Mouse (Mus musculus) lung, postnatal 10 days (tissue): ENCODE measurements at regions not wholly inside any gene's neighbourhood (a gene's known extent, or its start where the extent isn't known, plus 50 kb on each side); places are given as distances from the start of the nearest gene placed in this dataset.

Experiments
- DNase-seq: peaks from one replicate; pipeline ENCODE4 v3.0.0; 2021

DNA sequence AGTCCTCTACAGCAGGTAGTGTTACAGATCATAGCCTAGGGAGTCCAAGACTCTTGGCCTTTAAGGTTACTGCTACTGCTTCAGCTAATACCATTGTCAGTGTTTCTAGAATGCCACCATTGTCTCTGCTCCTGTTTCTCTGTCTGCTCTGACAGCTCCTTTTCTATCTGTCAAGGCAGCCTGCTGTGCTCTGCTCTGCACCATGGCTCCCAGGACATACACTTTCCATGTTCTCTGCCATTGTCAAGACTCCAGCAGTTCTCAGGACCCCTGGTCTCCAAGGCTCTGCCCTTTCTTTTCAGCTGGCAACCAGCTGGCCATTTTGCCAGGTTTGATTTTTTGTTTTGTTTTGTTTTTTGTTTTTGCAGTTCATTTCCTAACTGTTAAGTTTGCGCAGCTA lies 208.7 kb downstream of the Otol1 start:
- no peak for DNase-seq

DNA sequence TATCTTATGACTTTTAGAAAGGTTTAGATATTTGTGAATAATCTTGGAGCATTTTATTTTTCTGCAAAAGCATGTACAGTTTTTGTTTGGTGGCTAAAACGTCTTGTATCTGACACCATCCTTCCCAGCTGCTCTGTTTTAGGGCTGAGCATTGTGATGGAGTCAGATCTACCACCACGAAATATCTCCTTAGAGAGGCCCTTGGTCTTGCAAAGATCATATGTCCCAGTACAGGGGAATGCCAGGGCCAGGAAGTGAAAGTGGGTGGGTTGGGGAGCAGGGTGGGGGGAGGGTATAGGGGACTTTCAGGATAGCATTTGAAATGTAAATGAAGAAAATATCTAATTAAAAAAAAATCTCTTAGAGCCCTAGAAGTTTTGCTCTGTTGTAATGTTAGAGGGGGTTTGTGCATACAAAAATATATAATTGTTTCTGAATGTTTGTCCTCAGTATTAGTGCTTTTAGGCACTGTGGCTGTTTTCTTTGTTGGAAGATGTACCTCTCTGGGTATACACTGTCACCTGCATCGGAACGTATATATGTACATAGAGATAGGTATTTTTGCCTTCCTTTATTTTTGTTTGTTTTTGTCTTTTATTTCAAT lies 211.4 kb downstream of the Otol1 start:
- no peak for DNase-seq

DNA sequence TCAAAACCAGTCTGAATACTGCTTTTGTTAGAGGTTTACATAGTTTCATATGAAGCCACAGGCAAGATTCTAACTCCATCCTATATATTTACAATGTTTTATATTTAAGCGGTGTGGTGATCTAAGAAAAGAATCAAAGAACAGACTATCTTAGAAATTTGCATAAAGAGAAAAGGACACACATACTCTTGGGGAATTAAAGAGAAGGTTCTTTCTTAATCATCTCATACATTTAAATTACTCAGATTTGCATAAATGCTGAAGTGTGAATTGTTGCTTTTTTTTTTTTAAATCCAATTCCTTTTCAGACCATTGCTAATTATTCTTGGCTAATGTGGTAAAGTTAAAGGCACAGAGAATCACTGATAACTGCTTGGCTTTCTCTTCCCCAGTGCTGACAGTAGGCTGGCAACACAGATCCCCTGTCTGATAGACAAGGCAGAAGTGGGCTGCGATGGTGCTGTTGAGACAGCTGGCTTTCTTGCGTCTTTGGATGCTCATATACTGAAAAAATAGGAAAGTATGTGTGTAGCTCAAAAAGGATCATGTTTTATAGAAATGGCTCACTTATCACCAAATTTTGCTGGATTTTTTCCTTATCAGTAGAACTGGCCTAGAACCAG lies 216.1 kb downstream of the Otol1 start:
- DNase-seq, result no peak

DNA sequence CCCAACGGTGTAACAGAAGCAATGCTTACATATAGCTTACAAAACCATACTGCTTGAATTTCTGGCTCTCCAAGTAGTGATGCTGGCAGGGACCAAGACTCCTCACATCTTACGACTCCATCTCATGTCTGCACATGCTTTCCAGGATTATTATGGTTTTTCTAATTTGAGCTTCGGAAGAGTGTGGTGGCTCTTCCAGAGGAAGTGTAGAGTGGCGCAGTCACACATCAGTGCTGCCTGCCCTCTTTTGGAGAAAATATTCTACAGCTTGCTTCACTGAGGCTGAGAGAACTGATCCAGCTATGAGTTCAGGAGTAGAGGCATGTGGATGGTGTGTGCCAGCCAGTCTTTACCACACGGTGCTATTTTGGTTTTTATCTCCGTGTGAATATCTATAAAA lies 217.4 kb downstream of the Otol1 start:
- DNase-seq, result no peak

DNA sequence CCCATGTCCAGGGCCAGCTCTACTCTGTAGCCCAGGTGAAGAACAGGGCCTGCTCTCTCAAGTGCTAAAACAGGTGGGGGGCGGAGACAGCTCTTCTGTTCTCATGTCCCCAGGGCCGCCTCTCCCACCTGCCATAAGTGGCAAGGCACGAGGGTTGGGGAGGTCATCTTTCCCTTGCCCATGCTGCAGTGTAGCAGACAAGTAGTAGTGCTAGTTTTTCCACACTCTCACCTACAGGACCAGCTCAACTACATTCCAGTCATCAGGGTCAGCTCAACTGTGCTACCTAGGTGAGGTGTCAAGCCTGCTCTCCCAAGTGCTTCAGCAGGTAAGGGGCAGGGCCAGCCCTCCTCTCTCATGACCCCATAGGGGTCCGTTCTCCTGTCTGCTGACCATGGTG lies 219.8 kb downstream of the Otol1 start:
- no peak for DNase-seq

DNA sequence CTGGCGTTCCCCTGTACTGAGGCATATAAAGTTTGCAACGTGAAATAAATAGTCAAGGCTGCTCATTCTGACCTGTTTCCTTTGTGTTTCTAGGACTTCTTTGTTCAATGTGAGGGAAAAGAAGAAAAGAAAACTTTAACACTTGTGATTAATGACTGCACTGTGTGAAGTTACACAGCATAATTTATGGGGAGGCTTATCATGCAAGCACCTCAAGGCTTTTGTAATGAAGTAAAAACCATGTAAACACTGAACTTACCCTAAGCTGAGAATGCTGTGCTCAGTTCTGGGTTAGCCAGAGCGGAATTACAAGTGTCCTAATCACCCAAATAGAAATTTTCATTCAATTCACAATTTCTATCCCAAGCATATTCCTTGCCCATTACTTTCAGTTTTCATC lies 241.2 kb downstream of the Otol1 start:
- DNase-seq, result no peak

DNA sequence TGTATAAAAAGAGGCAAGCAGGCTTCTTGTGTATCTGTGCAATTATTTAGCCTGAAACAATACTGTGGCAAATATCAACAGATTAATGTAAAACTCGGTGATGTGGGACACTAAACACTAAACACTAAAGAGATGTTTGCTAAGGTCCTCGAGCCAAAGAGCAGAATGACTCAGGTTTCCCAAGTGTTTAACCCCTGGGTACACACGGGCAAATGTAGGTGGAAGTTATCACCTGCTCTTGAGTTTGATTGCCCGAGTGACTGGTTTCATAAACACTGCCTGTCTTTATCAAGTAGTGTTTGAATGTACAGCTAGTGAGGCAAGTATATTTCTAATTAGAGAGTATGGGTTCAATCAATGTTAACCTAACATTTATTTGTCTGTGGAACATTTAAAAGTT lies 242.5 kb downstream of the Otol1 start:
- no peak for DNase-seq

DNA sequence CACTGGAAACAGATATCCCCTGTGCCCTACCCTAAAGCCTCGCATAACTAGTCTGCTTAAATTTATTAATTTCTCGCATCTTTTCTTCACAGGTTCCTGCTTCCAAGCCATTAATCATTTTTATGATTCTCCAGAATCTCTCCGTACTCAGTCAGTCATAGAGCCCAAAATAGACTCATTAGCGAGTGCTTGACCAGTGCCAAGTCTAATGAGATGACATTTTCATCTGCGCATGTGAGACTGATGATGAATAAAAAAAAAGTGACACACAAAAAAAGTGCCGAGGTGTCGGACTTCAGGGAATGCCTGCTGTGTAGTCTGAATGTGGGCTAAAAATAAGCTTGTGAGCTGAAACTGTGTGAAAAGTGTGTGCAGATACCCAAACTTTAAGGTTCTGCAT lies 243.3 kb downstream of the Otol1 start:
- no peak for DNase-seq

DNA sequence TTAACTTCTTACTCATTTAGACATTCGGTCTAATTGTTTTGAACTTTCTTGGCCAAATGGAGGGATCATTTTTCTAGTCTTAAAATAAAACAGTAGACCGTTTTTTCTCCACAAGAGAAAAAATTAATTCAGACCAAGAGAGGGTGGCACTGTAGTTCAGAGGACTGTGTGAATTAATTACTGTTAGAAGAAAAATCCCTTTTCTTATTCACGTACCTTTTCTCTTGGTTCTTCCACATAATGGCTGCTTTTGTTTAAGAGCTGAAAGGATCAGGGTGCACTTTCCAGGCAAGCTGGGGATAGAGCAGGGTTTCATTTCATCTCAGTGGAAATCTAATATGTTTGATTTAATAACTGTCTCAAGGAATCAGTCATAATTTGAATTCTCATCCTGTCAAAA lies 255.9 kb downstream of the Otol1 start:
- DNase-seq, result no peak

DNA sequence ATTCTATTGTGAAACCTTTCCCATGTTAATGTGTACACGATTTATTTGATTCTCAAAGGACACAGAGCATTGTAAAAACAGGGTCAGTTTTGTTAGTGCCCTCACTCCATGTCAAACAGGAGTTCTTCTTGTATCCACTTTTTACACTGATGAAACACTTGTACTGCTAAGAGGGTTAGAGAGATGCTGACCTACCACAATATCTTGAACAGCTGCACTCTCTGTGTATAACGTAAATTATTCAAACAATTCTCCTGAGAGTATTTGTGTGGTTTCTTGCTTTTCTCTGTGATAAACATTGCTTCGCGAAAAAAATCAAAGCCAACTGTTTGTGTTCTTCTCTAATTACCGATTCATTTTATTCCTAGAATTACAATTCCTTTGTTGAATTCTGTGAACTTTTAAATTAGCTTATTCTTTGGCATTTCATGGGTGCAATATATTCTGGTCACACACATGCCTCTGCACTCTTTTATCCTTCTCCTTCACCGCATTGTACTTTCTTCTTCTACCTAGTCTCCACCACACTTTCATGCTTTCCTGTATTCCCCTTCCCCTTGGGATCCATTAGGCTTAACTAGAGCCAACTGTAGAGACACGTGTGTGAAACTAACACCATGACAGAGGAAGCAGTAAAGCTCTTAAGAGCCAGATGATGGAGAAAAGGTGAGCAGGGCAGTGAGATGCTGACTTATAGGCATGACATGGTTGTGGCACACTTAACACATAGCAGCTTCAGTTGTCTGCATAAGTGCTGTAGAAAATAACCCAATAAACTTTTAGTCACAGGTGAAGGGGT lies 281.4 kb downstream of the Otol1 start:
- DNase-seq, result no peak

DNA sequence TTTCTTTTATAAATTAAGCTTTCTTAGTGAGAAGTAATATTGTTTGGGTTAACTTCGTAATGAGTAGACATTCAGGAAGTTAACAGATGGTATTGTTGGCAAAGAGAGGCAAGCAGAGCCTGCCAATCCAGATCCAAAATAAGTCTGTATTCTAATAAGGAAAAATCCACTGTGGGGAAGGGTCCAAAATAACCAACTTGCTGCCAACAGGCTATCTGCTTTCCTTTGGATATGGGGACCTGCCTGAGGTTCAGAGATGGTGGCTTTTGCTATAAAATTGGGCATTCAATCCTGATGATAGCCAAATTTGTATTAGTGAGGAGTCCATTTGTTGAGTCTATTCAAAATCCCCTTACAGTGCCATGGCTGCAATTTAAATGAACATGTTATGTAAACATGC lies 300.1 kb downstream of the Otol1 start:
- DNase-seq, result no peak

DNA sequence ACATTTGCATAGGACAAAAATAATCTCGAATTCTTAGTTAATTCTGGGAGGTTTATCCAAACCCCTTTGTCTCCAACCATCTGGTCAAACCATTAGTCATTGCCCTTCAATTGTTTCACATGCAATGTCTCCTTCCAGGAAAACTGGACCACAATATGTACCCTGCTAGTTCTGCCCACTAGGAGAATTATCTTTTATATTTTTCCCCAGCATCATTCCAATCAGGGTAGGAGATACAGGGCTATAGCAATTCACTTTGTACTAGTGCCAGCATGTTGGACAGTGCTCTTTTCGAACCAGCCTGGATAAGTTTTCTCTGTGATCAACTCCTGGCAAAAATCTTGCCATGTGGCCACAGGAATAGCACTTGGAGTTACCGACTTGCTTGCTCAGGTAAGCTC lies 300.6 kb downstream of the Otol1 start:
- DNase-seq, result no peak

DNA sequence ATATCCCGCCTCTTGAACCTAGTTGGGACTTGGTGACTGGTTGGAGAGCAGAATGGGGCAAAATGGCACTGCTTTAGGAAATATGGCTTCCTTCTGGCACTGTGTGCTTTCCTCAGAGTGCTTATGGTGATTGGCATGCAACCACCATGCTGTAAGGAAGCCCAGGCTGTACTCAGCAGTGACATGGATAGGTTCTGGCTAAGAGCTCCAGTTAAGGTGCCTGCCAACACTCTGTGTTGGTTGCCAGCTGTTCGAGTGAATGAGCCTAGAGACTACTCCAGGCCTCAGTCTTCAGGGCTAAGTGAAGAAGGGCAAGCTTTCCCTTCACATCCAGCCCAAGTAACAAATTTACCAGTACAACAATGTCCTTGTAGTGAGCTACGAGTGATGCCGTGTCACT lies 301.9 kb downstream of the Otol1 start:
- no peak for DNase-seq

DNA sequence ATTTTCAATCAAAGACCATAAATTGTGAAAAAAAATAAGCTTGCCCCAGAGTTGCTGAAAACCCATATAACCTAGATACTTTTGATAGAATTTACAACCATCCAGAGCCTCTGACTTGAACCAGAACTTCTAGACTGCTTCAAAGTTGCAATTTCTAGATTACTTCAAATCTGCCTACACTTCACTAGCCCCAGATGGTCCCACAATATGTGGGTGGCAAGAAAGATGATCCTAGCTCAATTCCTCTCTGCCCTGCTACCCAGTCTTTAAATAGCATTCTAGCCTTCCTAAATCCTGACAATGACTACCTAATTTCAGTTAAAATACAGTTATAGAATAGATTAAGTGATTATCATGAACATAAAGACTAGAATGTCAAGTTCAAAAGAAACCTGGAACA lies 303.6 kb downstream of the Otol1 start:
- no peak for DNase-seq

DNA sequence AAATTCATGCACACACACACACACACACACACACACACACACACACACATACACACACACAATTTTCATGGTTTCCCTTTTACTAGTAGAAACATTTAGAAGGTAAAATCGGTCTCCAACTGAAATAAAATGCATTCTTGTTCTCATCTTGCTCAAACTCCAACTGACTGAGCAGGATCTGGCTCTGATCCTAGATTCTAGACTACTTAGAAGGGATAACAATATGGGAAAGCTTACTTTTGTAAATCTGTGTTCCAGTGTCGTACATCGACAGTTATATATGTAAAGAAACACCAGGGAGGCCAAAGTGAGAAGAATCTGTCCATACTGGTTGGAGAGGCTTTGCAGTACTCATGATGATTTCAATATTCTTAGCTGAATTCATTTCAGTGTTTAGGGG lies 304.6 kb downstream of the Otol1 start:
- DNase-seq, result no peak

DNA sequence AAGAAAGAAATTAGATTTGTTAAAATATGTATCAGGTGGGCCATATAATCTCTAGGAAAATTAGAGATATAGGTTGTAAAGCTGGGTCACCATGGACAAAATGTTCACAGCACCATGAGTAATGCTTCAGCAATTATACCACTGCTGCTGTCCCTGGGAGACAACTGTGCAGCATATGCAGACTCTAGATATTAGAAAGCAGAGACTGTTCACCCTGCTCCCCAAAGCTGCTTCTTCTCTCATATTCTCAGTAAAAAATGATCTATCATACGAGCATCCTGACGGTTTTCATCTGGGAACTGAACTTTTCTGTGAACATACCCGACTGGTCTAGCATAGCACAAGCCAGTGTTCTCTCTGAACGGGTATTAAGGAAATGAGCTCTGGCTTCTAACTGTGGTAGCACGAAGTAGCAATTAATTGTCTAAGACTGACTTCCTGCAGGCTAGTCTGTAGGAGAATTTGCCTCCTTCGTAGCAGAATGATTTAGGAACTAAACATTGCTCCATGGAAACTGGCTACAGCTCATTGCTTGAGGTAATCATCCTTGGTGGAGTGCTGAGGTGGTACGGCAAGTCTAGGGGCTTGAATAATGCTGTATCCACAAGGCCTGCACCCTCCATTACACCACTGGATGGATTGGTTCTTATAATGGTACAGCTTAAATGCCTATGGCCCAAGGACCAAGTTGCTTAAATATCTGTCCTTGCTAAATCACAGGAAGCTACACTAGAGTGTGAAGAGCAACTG lies 305.9 kb downstream of the Otol1 start:
- no peak for DNase-seq

DNA sequence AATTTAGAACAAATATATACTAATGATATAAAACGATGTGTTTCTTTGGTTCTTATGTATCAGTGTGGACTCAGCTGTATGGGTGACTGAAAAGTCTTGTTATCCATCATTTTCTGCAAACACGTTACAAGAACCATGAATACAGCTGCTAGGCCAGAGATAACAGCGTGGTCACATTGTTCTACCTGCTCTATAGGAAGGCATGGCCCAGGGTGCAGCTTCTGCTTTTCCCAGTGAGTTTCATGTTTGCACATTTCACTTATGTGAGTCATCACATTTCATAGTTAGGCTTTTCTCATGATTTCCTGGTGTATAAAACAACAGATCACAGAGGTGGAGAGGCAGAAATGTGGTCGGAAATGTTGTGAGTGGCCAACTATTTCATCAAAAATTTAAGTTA lies 306.8 kb downstream of the Otol1 start:
- no peak for DNase-seq

DNA sequence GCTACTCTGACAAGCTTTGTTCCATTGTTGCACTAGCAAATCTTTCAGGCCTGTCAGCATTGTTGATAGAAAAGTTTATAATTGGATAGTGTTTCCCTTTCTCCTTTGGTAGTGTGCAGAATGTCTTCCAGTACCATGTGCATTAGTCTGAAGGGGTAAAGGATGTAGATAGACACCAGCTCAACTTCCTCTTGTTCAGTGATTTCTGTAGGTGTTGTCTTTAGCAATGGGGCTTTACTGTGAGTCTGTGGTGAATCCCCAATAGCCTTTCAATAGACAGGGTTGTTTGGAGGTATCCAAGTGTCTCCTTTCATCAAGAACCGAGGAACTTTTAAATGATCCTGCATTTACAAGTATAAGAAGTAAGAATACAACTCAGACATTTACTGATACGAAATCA lies 311.0 kb downstream of the Otol1 start:
- DNase-seq, result no peak

DNA sequence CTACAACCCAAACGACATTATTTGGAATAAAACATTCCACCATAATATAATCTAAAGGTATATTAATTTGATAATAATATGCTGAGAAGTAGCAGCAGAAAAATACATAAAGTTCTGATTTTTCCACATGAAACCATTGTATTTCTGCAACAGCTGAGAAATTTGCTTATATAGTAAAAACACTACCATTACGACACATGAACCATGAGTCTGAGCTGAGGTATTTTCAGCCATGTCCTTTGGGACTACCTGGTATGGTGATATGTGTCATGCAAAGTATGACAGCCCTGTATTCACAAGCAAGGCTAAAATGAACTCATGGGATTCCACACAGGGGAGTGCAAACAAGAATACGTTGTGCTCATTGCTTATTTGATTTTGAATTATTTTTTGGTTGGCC lies 311.7 kb downstream of the Otol1 start:
- DNase-seq, result no peak

DNA sequence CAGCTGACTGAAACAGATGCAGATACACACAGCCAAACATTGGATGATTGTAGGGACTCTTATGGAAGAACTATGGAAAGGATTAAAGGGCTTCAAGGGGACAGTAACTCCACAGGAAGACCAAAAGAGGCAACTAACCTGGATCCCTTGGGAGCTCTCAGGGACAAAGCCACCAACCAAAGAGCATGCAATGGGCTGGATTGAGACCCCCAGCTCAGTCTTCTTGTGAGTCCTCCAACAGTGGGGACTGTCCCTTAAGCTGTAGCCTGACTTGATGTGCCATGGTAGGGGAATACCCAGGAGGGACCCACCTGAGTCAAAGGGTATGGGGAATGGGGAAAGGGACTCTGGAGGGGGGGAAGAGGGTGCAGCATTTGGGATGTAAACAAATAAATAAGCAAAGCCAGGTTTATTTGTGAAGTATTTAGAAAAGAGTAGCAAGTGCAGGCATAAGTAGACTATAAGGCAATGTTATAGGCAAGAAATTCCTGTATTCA lies 313.8 kb downstream of the Otol1 start:
- no peak for DNase-seq

DNA sequence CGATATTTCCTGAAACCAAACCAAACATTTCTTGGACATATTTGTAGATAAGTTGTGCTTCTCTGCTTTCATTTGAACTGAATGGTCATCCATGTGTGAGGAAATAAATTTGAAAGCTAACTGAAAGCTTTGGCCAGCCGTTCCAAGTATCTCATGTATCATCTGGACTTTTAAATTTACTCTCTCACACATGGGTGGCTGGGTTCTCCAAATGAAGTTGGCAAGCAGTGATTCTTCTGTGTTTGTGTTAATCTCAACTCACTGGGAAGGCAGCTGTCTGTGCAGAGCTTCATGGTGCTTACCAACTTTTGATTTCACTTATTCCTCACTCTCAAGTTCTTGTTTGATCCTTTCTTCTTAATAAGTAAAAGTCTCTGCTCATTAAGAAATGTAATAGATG lies 317.3 kb downstream of the Otol1 start:
- no peak for DNase-seq
